In the genomic region with DNA sequence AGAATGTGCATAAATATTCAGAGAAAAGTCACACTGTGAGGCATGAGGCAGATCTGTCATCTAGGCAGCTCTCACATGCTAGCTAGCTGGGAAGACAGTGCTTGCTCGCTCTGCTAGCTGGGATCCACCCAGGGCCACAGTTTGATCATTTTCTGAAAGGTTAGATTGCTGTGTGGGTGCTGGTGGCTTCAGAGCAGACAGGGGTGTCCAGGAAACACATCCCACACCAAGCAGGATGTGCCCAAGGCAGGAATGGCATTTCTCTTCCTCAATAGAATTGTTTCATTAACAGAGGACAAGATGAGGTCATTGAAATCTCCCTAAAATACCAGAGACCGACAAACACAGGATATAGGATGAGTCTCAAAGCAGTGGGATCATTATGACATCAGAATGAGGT, we compare ENCODE assay signal across 25 mouse cellular contexts.
"Had no signal": no experiment of that assay in that cellular context is flagged by ENCODE, and none has a peak within 500 bp of the region (broad histone marks: within the 10 kb centered on the region; RNA-seq: fewer than 3 reads in every experiment).

No protein-coding gene starts in this region.

- H3K36me3 ChIP-seq: heart, embryonic 13.5 days; heart, embryonic 15.5 days; hindbrain, embryonic 13.5 days; hindbrain, embryonic 15.5 days; kidney, embryonic 15.5 days; limb, embryonic 13.5 days; limb, embryonic 15.5 days had no signal

- H3K4me3 ChIP-seq: heart, adult 2 months; heart, embryonic 13.5 days; heart, embryonic 15.5 days; hindbrain, embryonic 13.5 days; hindbrain, embryonic 15.5 days; kidney, embryonic 15.5 days; limb, embryonic 13.5 days; limb, embryonic 15.5 days; liver, embryonic 12.5 days had no signal

- H3K4me2 ChIP-seq: heart, embryonic 11.5 days; heart, embryonic 13.5 days; heart, embryonic 15.5 days; hindbrain, embryonic 13.5 days; hindbrain, embryonic 15.5 days; kidney, embryonic 15.5 days; limb, embryonic 13.5 days; limb, embryonic 15.5 days; liver, embryonic 12.5 days had no signal

- H3K9me3 ChIP-seq: heart, embryonic 13.5 days; heart, embryonic 15.5 days; hindbrain, embryonic 13.5 days; hindbrain, embryonic 15.5 days; kidney, embryonic 15.5 days; limb, embryonic 13.5 days; limb, embryonic 15.5 days; liver, embryonic 12.5 days had no signal

- H3K9ac ChIP-seq: heart, embryonic 13.5 days; heart, embryonic 15.5 days; hindbrain, embryonic 13.5 days; hindbrain, embryonic 15.5 days; kidney, embryonic 15.5 days; limb, embryonic 13.5 days; limb, embryonic 15.5 days; liver, embryonic 12.5 days had no signal

- H3K27me3 ChIP-seq: heart, embryonic 13.5 days; heart, embryonic 15.5 days; hindbrain, embryonic 13.5 days; hindbrain, embryonic 15.5 days; kidney, embryonic 15.5 days; limb, embryonic 13.5 days; limb, embryonic 15.5 days had no signal

- ATAC-seq: hindbrain, postnatal 0 days; intestine, embryonic 16.5 days; liver, embryonic 12.5 days had no signal

- H3K4me1 ChIP-seq: heart, embryonic 13.5 days; heart, embryonic 15.5 days; hindbrain, embryonic 13.5 days; hindbrain, embryonic 15.5 days; kidney, embryonic 15.5 days; limb, embryonic 13.5 days; limb, embryonic 15.5 days; liver, embryonic 12.5 days had no signal

- H3K27ac ChIP-seq: heart, adult 2 months; heart, embryonic 13.5 days; heart, embryonic 15.5 days; hindbrain, embryonic 13.5 days; hindbrain, embryonic 15.5 days; hindbrain, postnatal 0 days; kidney, embryonic 15.5 days; kidney, postnatal 0 days; limb, embryonic 13.5 days; limb, embryonic 15.5 days; liver, embryonic 12.5 days had no signal

- DNase-seq: gastrocnemius, postnatal 14 days; gastrocnemius, postnatal 36 days; heart, adult 2 months; heart, postnatal 14 days; heart, postnatal 36 days; kidney, adult 11 months; kidney, adult 2 months; kidney, adult 9 months; kidney, postnatal 14 days; kidney, postnatal 36 days; layer of hippocampus, adult 9-11 months; layer of hippocampus, postnatal 36 days; left cerebral cortex, postnatal 4 days had no signal
